Mouse (Mus musculus) liver, embryonic 14.5 days (tissue): ENCODE results near the gene Pan2.

Source experiments
- CTCF ChIP-seq: IDR thresholded peaks from 2 replicates; pipeline ENCODE4 v1.5.1; 2016; ENCODE audit warnings: antibody characterized with exemption, low read depth, control low read depth
- EP300 ChIP-seq: IDR thresholded peaks from 2 replicates; pipeline ENCODE4 v1.6.1; 2016; ENCODE audit warnings: antibody characterized with exemption, low read depth

GRCm38 (mm10) chr10:128282886-128283450, 20.2 kb upstream of the Pan2 start:
- no peak for TF ChIP-seq EP300
- TF ChIP-seq CTCF = no peak
